Mouse (Mus musculus) liver, postnatal 0 days (tissue): ENCODE measurements around the gene Pkd1.

ENCODE experiments used
- CTCF ChIP-seq: sonication (generic); IDR thresholded peaks from 2 replicates; pipeline ENCODE4 v1.5.1; 2016; ENCODE audit warnings: antibody characterized with exemption, low read depth
- EP300 ChIP-seq: IDR thresholded peaks from 2 replicates; pipeline ENCODE4 v1.6.1; 2016; ENCODE audit warnings: antibody characterized with exemption, low read depth, mild to moderate bottlenecking

DNA sequence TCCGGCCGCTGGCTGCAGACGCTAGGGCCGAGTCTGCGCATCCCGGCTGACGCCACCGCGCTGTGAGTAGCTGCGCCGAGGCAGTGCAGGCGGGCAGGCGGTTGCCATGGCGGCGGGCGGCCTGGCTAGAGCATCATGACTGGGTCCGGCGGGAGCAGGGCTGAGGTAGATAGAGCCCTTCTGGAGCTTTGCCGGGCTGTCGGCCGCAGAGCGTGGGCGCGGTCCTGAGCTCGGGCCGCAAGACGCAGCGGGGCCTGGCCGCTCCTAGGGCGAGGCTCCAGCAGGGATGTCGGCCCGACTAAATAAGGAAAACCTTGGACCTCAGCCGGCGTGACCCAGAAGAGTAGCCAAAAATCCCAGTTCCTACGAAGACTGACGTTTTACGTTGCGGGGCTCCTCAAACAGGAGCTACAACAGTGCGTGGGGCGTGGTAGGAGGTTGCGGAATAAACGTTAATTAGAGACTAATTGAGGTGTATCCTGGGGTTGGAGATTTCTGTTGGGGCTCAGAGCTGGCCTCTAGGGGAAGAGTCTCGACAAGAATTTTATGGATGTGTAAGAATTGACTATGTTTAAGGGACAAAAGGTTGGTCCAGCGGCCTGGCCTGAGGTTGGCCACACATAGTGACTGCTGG lies 899 bp downstream of the Pkd1 start:
- TF ChIP-seq CTCF: no peak
- TF ChIP-seq EP300: no peak
